Mouse (Mus musculus) kidney, adult 2 months (tissue): ENCODE measurements at regions not wholly inside any gene's neighbourhood (a gene's known extent, or its start where the extent isn't known, plus 50 kb on each side); places are given as distances from the start of the nearest gene placed in this dataset.

Source experiments
- DNase-seq: peaks from one replicate; pipeline ENCODE4 v3.0.0; 2021
- H3K27ac ChIP-seq: fragments of 200-500 bp; 2 replicates; pipeline ENCODE4 v1.5.1; 2012; ENCODE audit warnings: low read depth, low read length, control low read depth, inconsistent platforms; ENCODE audit not compliant: insufficient read depth
- H3K27me3 ChIP-seq: fragments of 200-500 bp; replicated peaks from 2 replicates; pipeline ENCODE4 v1.6.1; 2012; ENCODE audit warnings: mild to moderate bottlenecking, moderate library complexity, low read length, inconsistent platforms; ENCODE audit not compliant: control insufficient read depth, insufficient read depth
- H3K36me3 ChIP-seq: fragments of 200-500 bp; 2 replicates; pipeline ENCODE4 v1.6.1; 2012; ENCODE audit warnings: mild to moderate bottlenecking, moderate library complexity, low read length, inconsistent platforms; ENCODE audit not compliant: control insufficient read depth, insufficient read depth
- H3K4me1 ChIP-seq: fragments of 200-500 bp; 2 replicates; pipeline ENCODE4 v1.6.1; 2011; ENCODE audit warnings: low read length; ENCODE audit not compliant: control insufficient read depth, insufficient read depth
- H3K4me3 ChIP-seq: fragments of 200-500 bp; 2 replicates; pipeline ENCODE4 v1.5.1; 2011; ENCODE audit warnings: mild to moderate bottlenecking, low read depth, low read length, control low read depth; ENCODE audit not compliant: insufficient read depth
- CTCF ChIP-seq: fragments of 200-500 bp; conservative IDR thresholded peaks from 2 replicates; pipeline ENCODE4 v1.5.1; 2011; ENCODE audit warnings: low read depth, mild to moderate bottlenecking, control low read depth, low read length, moderate library complexity, mixed read lengths; ENCODE audit not compliant: insufficient read depth, insufficient read length
- POLR2A ChIP-seq: fragments of 200-500 bp; IDR thresholded peaks from one replicate; pipeline ENCODE4 v1.6.1; 2011; ENCODE audit warnings: low read depth, low read length, control low read depth
- WGBS: fragments of 180-500 bp; shearing (Covaris S2); methylation state at CpG from one replicate; pipeline ENCODE4 v1.1.7; 2018; 5-methylcytosine and 5-hydroxymethylcytosine counted together

- no peak for TF ChIP-seq CTCF
- no peak for TF ChIP-seq POLR2A
- no peak overlapping the region for H3K27ac ChIP-seq
- no peaks in the 10 kb centered on the region for H3K36me3 ChIP-seq
- no peaks in the 10 kb centered on the region for H3K4me1 ChIP-seq
- no peak overlapping the region for H3K4me3 ChIP-seq
- no peaks in the 10 kb centered on the region for H3K27me3 ChIP-seq
- DNase-seq, result no peak
- WGBS, result 71% methylated on average over 6 of the region's 6 CpGs
Measured at GRCm38 (mm10) chr10:91889864-91890263, 708.7 kb upstream of the Tmpo start.

GRCm38 (mm10) chr10:91888537-91888936, 707.4 kb upstream of the Tmpo start:
- no peaks in the 10 kb centered on the region for H3K36me3 ChIP-seq
- H3K4me3 ChIP-seq, result no peak overlapping the region
- TF ChIP-seq CTCF, result no peak
- no peak for TF ChIP-seq POLR2A
- WGBS, result 74% methylated on average over 4 of the region's 4 CpGs
- no peak for DNase-seq
- H3K27me3 ChIP-seq, result no peaks in the 10 kb centered on the region
- no peaks in the 10 kb centered on the region for H3K4me1 ChIP-seq
- H3K27ac ChIP-seq, result no peak overlapping the region

GRCm38 (mm10) chr10:91883155-91883554, 702.0 kb upstream of the Tmpo start:
- H3K27ac ChIP-seq, result no peak overlapping the region
- peak; percentile 8 for DNase-seq
- H3K27me3 ChIP-seq, result no peaks in the 10 kb centered on the region
- 82% methylated on average over 5 of the region's 5 CpGs for WGBS
- TF ChIP-seq POLR2A, result no peak
- TF ChIP-seq CTCF, result peak; percentile 52
- no peaks in the 10 kb centered on the region for H3K36me3 ChIP-seq
- no peaks in the 10 kb centered on the region for H3K4me1 ChIP-seq
- H3K4me3 ChIP-seq, result no peak overlapping the region

- Histone ChIP-seq H3K27me3 (no peaks in the 10 kb centered on the region), H3K4me1 (no peaks in the 10 kb centered on the region), H3K27ac (no peak overlapping the region), H3K36me3 (no peaks in the 10 kb centered on the region), H3K4me3 (no peak overlapping the region)
- no peak for DNase-seq
- WGBS, result 83% methylated on average over 4 of the region's 4 CpGs
- TF ChIP-seq CTCF, result no peak
- TF ChIP-seq POLR2A, result no peak
Measured at GRCm38 (mm10) chr10:91882481-91882880, 701.4 kb upstream of the Tmpo start.

GRCm38 (mm10) chr10:91881521-91882228, 700.6 kb upstream of the Tmpo start:
- 11% methylated on average over 9 of the region's 9 CpGs for WGBS
- Histone ChIP-seq H3K27ac (no peak overlapping the region), H3K4me1 (no peaks in the 10 kb centered on the region), H3K27me3 (no peaks in the 10 kb centered on the region), H3K36me3 (no peaks in the 10 kb centered on the region), H3K4me3 (no peak overlapping the region)
- DNase-seq, result peak; percentile 37
- TF ChIP-seq CTCF (no peak), POLR2A (no peak)

- WGBS, result 77% methylated on average over 3 of the region's 3 CpGs
- Histone ChIP-seq H3K4me3 (no peak overlapping the region), H3K27ac (no peak overlapping the region), H3K36me3 (no peaks in the 10 kb centered on the region), H3K27me3 (no peaks in the 10 kb centered on the region), H3K4me1 (no peaks in the 10 kb centered on the region)
- DNase-seq, result no peak
- no peak for TF ChIP-seq POLR2A
- no peak for TF ChIP-seq CTCF
Measured at GRCm38 (mm10) chr10:91875450-91875849, 694.3 kb upstream of the Tmpo start.

GRCm38 (mm10) chr10:91871244-91871643, 690.1 kb upstream of the Tmpo start:
- no peaks in the 10 kb centered on the region for H3K27me3 ChIP-seq
- no peak overlapping the region for H3K4me3 ChIP-seq
- no peaks in the 10 kb centered on the region for H3K4me1 ChIP-seq
- H3K27ac ChIP-seq, result no peak overlapping the region
- no peaks in the 10 kb centered on the region for H3K36me3 ChIP-seq
- no peak for TF ChIP-seq CTCF
- TF ChIP-seq POLR2A, result no peak
- WGBS, result 52% methylated on average over 4 of the region's 4 CpGs
- no peak for DNase-seq
